Mouse (Mus musculus) neural tube, embryonic 11.5 days (tissue): ENCODE results near the gene Rhbdf1. TPM values are rescaled to one million over a fixed set of nuclear protein-coding genes. Genes with fewer than 3 reads are reported as not detected.

Source experiments
- ATAC-seq: fragments of 200-750 bp; cut with Nextera tagmentation; 2 replicates; pipeline ENCODE4 v1.8.0; 2017; ENCODE audit warnings: moderate number of reproducible peaks, mild to moderate bottlenecking, moderate TSS enrichment, moderate library complexity; ENCODE audit not compliant: insufficient read depth, low FRiP score, low TSS enrichment
- DNase-seq: peaks from one replicate; pipeline ENCODE4 v3.0.0-alpha.2; 2015; ENCODE audit warnings: low spot score
- H3K27ac ChIP-seq: fragments of 300-500 bp; sonication (generic); 2 replicates; pipeline ENCODE4 v1.5.1; 2014; ENCODE audit warnings: low read depth, mild to moderate bottlenecking, low read length
- H3K27me3 ChIP-seq: fragments of 300-500 bp; sonication (generic); 2 replicates; pipeline ENCODE4 v1.6.1; 2014; ENCODE audit warnings: mild to moderate bottlenecking, low read length, mixed read lengths; ENCODE audit not compliant: control insufficient read depth, insufficient read depth
- H3K36me3 ChIP-seq: fragments of 300-500 bp; sonication (generic); 2 replicates; pipeline ENCODE4 v1.6.1; 2014; ENCODE audit warnings: mild to moderate bottlenecking, low read length, moderate library complexity, mixed read lengths; ENCODE audit not compliant: control insufficient read depth, insufficient read depth
- H3K4me1 ChIP-seq: fragments of 300-500 bp; sonication (generic); 2 replicates; pipeline ENCODE4 v1.6.1; 2014; ENCODE audit warnings: low read length, mixed read lengths; ENCODE audit not compliant: control insufficient read depth, insufficient read depth
- H3K4me2 ChIP-seq: fragments of 300-500 bp; sonication (generic); 2 replicates; pipeline ENCODE4 v1.6.1; 2014; ENCODE audit warnings: low read depth, mild to moderate bottlenecking, moderate library complexity
- H3K4me3 ChIP-seq: fragments of 300-500 bp; sonication (generic); 2 replicates; pipeline ENCODE4 v1.5.1; 2014; ENCODE audit warnings: low read depth, low read length
- H3K9ac ChIP-seq: fragments of 300-500 bp; sonication (generic); 2 replicates; pipeline ENCODE4 v1.6.1; 2014; ENCODE audit warnings: mild to moderate bottlenecking, low read length
- H3K9me3 ChIP-seq: fragments of 300-500 bp; sonication (generic); 2 replicates; pipeline ENCODE4 v1.6.1; 2016; ENCODE audit warnings: low read length; ENCODE audit not compliant: control insufficient read depth
- whole genome bisulfite sequencing: fragments of 180-500 bp; shearing (Covaris S2); extraction: QIAGEN DNeasy Blood & Tissue Kit; methylation state at CpG from one replicate; pipeline ENCODE4 v1.1.7; 2014; 5-methylcytosine and 5-hydroxymethylcytosine counted together
- polyA plus RNA-seq: library from polyadenylated mRNA; unstranded; fragments of >200 nt; fragmentation: Nextera tagmentation; extraction: Ambion mirVana; gene quantifications from 2 replicates; pipeline ENCODE4 v1.2.1, GENCODE M21; 2014

The Rhbdf1 gene
- polyA plus RNA-seq, 1 experiment from 2014 or later = 24.6 TPM

- Histone ChIP-seq H3K36me3 (0 out of 2 replicates have a peak, but pooled peaks cover 5% of the 10 kb centered on the region), H3K4me2 (no peak overlapping the region), H3K4me1 (no peaks in the 10 kb centered on the region; the same call in 1 of the 2 replicates), H3K9ac (no peak overlapping the region), H3K27me3 (no peaks in the 10 kb centered on the region), H3K27ac (no peak overlapping the region), H3K4me3 (no peak overlapping the region), H3K9me3 (no peaks in the 10 kb centered on the region)
- ATAC-seq (no peak), DNase-seq (no peak)
- WGBS = 76% methylated on average over 10 of the region's 10 CpGs
These were observed 40.7 kb upstream of the Rhbdf1 start for GRCm38 (mm10) chr11:32262674-32263415.

GRCm38 (mm10) chr11:32256566-32256965, 34.5 kb upstream of the Rhbdf1 start:
- Histone ChIP-seq H3K27me3 (no peaks in the 10 kb centered on the region), H3K36me3 (0 out of 2 replicates have a peak, but pooled peaks cover 2% of the 10 kb centered on the region), H3K27ac (no peak overlapping the region), H3K4me2 (no peak overlapping the region), H3K4me3 (no peak overlapping the region), H3K9me3 (no peaks in the 10 kb centered on the region), H3K4me1 (no peaks in the 10 kb centered on the region), H3K9ac (no peak overlapping the region)
- DNase-seq (no peak), ATAC-seq (no peak)
- 89% methylated on average over 3 of the region's 3 CpGs for WGBS

GRCm38 (mm10) chr11:32256146-32256545, 34.0 kb upstream of the Rhbdf1 start:
- Histone ChIP-seq H3K36me3 (0 out of 2 replicates have a peak, but pooled peaks cover 2% of the 10 kb centered on the region), H3K27me3 (no peaks in the 10 kb centered on the region), H3K4me1 (no peaks in the 10 kb centered on the region), H3K9ac (no peak overlapping the region), H3K4me3 (no peak overlapping the region), H3K4me2 (no peak overlapping the region), H3K9me3 (no peaks in the 10 kb centered on the region), H3K27ac (no peak overlapping the region)
- WGBS = 96% methylated on average over 1 of the region's 1 CpGs
- DNase-seq (no peak), ATAC-seq (no peak)

GRCm38 (mm10) chr11:32253121-32253520, 31.0 kb upstream of the Rhbdf1 start:
- H3K4me3 ChIP-seq = no peak overlapping the region
- no peaks in the 10 kb centered on the region for H3K4me1 ChIP-seq
- no peak overlapping the region for H3K27ac ChIP-seq
- H3K36me3 ChIP-seq = no peaks in the 10 kb centered on the region
- H3K4me2 ChIP-seq = no peak overlapping the region
- ATAC-seq (no peak), DNase-seq (no peak)
- 92% methylated on average over 1 of the region's 1 CpGs for whole genome bisulfite sequencing
- H3K9ac ChIP-seq = no peak overlapping the region
- H3K9me3 ChIP-seq = no peaks in the 10 kb centered on the region
- H3K27me3 ChIP-seq = no peaks in the 10 kb centered on the region

- Histone ChIP-seq H3K9me3 (no peaks in the 10 kb centered on the region), H3K4me2 (no peak overlapping the region), H3K27ac (no peak overlapping the region), H3K4me1 (no peaks in the 10 kb centered on the region), H3K36me3 (0 out of 2 replicates have a peak, but pooled peaks cover 2% of the 10 kb centered on the region), H3K27me3 (no peaks in the 10 kb centered on the region), H3K4me3 (no peak overlapping the region), H3K9ac (no peak overlapping the region)
- 89% methylated on average over 8 of the region's 8 CpGs for WGBS
- ATAC-seq (no peak), DNase-seq (no peak)
These were observed 29.0 kb upstream of the Rhbdf1 start for GRCm38 (mm10) chr11:32250880-32251763.

- Histone ChIP-seq H3K27me3 (no peaks in the 10 kb centered on the region), H3K36me3 (peaks cover 2% of the 10 kb centered on the region; the same call in 1 of the 2 replicates), H3K4me3 (no peak overlapping the region), H3K9me3 (no peaks in the 10 kb centered on the region), H3K27ac (no peak overlapping the region), H3K9ac (no peak overlapping the region), H3K4me2 (no peak overlapping the region), H3K4me1 (no peaks in the 10 kb centered on the region)
- no peak for ATAC-seq
- WGBS = 88% methylated on average over 3 of the region's 3 CpGs
- DNase-seq = no peak
These were observed 26.2 kb upstream of the Rhbdf1 start for GRCm38 (mm10) chr11:32248350-32248749.

GRCm38 (mm10) chr11:32247068-32247467, 25.0 kb upstream of the Rhbdf1 start:
- DNase-seq (no peak), ATAC-seq (no peak)
- no peak overlapping the region for H3K4me2 ChIP-seq
- no peak overlapping the region for H3K9ac ChIP-seq
- no peak overlapping the region for H3K27ac ChIP-seq
- H3K4me1 ChIP-seq = no peaks in the 10 kb centered on the region
- peaks cover 2% of the 10 kb centered on the region; the same call in 1 of the 2 replicates for H3K36me3 ChIP-seq
- no peak overlapping the region for H3K4me3 ChIP-seq
- H3K9me3 ChIP-seq = no peaks in the 10 kb centered on the region
- no peaks in the 10 kb centered on the region for H3K27me3 ChIP-seq

GRCm38 (mm10) chr11:32245614-32246013, 23.5 kb upstream of the Rhbdf1 start:
- Histone ChIP-seq H3K9me3 (no peaks in the 10 kb centered on the region), H3K4me1 (no peaks in the 10 kb centered on the region), H3K4me2 (no peak overlapping the region), H3K36me3 (peaks cover 2% of the 10 kb centered on the region; the same call in 1 of the 2 replicates), H3K27ac (no peak overlapping the region), H3K4me3 (no peak overlapping the region), H3K9ac (no peak overlapping the region), H3K27me3 (no peaks in the 10 kb centered on the region)
- no peak for ATAC-seq
- DNase-seq = no peak
- WGBS = 94% methylated on average over 6 of the region's 6 CpGs
